Mouse (Mus musculus) CH12.LX (cell line): ENCODE data around the gene Fgd6. TPM values are rescaled to one million over a fixed set of nuclear protein-coding genes. Genes with fewer than 3 reads are reported as not detected.

Source experiments
- DNase-seq: peaks from one replicate; pipeline ENCODE4 v3.0.0-alpha.2; 2013; ENCODE audit errors: extremely low read depth
- H3K27ac ChIP-seq: 2 replicates; pipeline ENCODE4 v1.5.1; 2012; ENCODE audit warnings: low read depth, mild to moderate bottlenecking, control low read depth, moderate library complexity; ENCODE audit not compliant: insufficient read depth
- H3K27me3 ChIP-seq: replicated peaks from 2 replicates; pipeline ENCODE3; 2012; ENCODE audit warnings: inconsistent platforms
- H3K36me3 ChIP-seq, 2 experiments: replicated peaks in 1 of 2; 2 replicates each; pipeline versions ENCODE3 to v1.6.1; 2012; ENCODE audit warnings: inconsistent platforms in 1 of 2, low read length in 1 of 2, mild to moderate bottlenecking in 1 of 2, mixed read lengths in 1 of 2, moderate library complexity in 1 of 2; ENCODE audit not compliant: control insufficient read depth in 1 of 2, insufficient read depth in 1 of 2
- H3K4me1 ChIP-seq, 2 experiments: 2 replicates each; pipeline ENCODE4 v1.6.1; 2012; ENCODE audit warnings: inconsistent platforms in 1 of 2, moderate library complexity in 1 of 2; ENCODE audit not compliant: insufficient read depth in 2 of 2, control insufficient read depth in 1 of 2
- H3K4me2 ChIP-seq: 2 replicates; pipeline ENCODE4 v1.6.1; 2012; ENCODE audit warnings: low read depth, mild to moderate bottlenecking, control low read depth; ENCODE audit not compliant: poor library complexity, insufficient read depth, severe bottlenecking
- H3K4me3 ChIP-seq, 3 experiments: fragments of 150-350 bp in 1 of 3; sonication (generic) in 1 of 3; replicated peaks in 1 of 3; 2 replicates each; pipeline versions ENCODE3 to v1.5.1; 2011 to 2012; ENCODE audit warnings: low read depth in 2 of 3, low read length in 2 of 3, mild to moderate bottlenecking in 2 of 3, moderate library complexity in 2 of 3, control low read depth in 1 of 3, improper control_type of control experiment in 1 of 3, inconsistent platforms in 1 of 3, mixed read lengths in 1 of 3; ENCODE audit not compliant: poor library complexity in 1 of 3
- H3K79me2 ChIP-seq: replicated peaks from 2 replicates; pipeline ENCODE4 v1.6.1; 2012; ENCODE audit warnings: mild to moderate bottlenecking, moderate library complexity; ENCODE audit not compliant: control insufficient read depth, poor library complexity, insufficient read depth, severe bottlenecking; ENCODE audit errors: extremely low read depth
- H3K9ac ChIP-seq: 2 replicates; pipeline ENCODE4 v1.6.1; 2012; ENCODE audit warnings: low read depth, mild to moderate bottlenecking, control low read depth, moderate library complexity; ENCODE audit not compliant: insufficient read depth
- H3K9me3 ChIP-seq: replicated peaks from 2 replicates; pipeline ENCODE3; 2012; ENCODE audit warnings: low read length, inconsistent platforms, mixed read lengths
- CTCF ChIP-seq, 2 experiments: IDR thresholded peaks in 1 of 2; conservative IDR thresholded peaks in 1 of 2; 2 replicates each; pipeline ENCODE4 v1.5.1; 2011 to 2012; ENCODE audit warnings: low read depth in 2 of 2, low read length in 2 of 2, improper control_type of control experiment in 1 of 2, inconsistent platforms in 1 of 2, mild to moderate bottlenecking in 1 of 2, moderate library complexity in 1 of 2
- ELF1 ChIP-seq: IDR thresholded peaks from 2 replicates; pipeline ENCODE4 v1.6.1; 2014; ENCODE audit warnings: low read depth, mild to moderate bottlenecking, inconsistent platforms, low read length, improper control_type of control experiment
- EP300 ChIP-seq: IDR thresholded peaks from 2 replicates; pipeline ENCODE4 v1.6.1; 2011; ENCODE audit warnings: low read length, improper control_type of control experiment
- IRF4 ChIP-seq: IDR thresholded peaks from 2 replicates; pipeline ENCODE4 v1.6.1; 2014; ENCODE audit warnings: low read depth, mild to moderate bottlenecking, inconsistent platforms, low read length, improper control_type of control experiment
- KAT2A ChIP-seq: IDR thresholded peaks from 2 replicates; pipeline ENCODE4 v1.6.1; 2012; ENCODE audit warnings: low read length, improper control_type of control experiment, inconsistent platforms; ENCODE audit not compliant: insufficient replicate concordance
- MAFK ChIP-seq: IDR thresholded peaks from 2 replicates; pipeline ENCODE4 v1.6.1; 2011; ENCODE audit warnings: low read length, improper control_type of control experiment; ENCODE audit not compliant: insufficient replicate concordance
- MAZ ChIP-seq: IDR thresholded peaks from 2 replicates; pipeline ENCODE4 v1.6.1; 2012; ENCODE audit warnings: low read depth, mild to moderate bottlenecking, inconsistent platforms, low read length, improper control_type of control experiment, moderate library complexity
- MEF2A ChIP-seq: IDR thresholded peaks from 2 replicates; pipeline ENCODE4 v1.6.1; 2014; ENCODE audit warnings: low read depth, mild to moderate bottlenecking, inconsistent platforms, low read length, improper control_type of control experiment, borderline replicate concordance
- MXI1 ChIP-seq: IDR thresholded peaks from 2 replicates; pipeline ENCODE4 v1.6.1; 2011; ENCODE audit warnings: mild to moderate bottlenecking, low read depth, low read length, improper control_type of control experiment
- MYC ChIP-seq: IDR thresholded peaks from 2 replicates; pipeline ENCODE4 v1.6.1; 2011; ENCODE audit warnings: low read depth, mild to moderate bottlenecking, improper control_type of control experiment, low read length
- NELFE ChIP-seq: IDR thresholded peaks from 2 replicates; pipeline ENCODE4 v1.6.1; 2011; ENCODE audit warnings: low read depth, low read length, improper control_type of control experiment
- NRF1 ChIP-seq: IDR thresholded peaks from 2 replicates; pipeline ENCODE4 v1.6.1; 2014; ENCODE audit warnings: low read depth, mild to moderate bottlenecking, inconsistent platforms, low read length, improper control_type of control experiment, moderate library complexity
- PAX5 ChIP-seq: IDR thresholded peaks from 2 replicates; pipeline ENCODE4 v1.6.1; 2012; ENCODE audit warnings: low read length, inconsistent platforms, mixed read lengths
- POLR2A ChIP-seq: IDR thresholded peaks from 2 replicates; pipeline ENCODE4 v1.6.1; 2011; ENCODE audit warnings: low read depth, mild to moderate bottlenecking, improper control_type of control experiment, low read length
- POLR2AphosphoS2 ChIP-seq: IDR thresholded peaks from 2 replicates; pipeline ENCODE4 v1.6.1; 2011; ENCODE audit warnings: low read depth, low read length, improper control_type of control experiment
- RAD21 ChIP-seq: IDR thresholded peaks from 2 replicates; pipeline ENCODE4 v1.6.1; 2011; ENCODE audit warnings: low read depth, mild to moderate bottlenecking, low read length, improper control_type of control experiment, moderate library complexity
- RCOR1 ChIP-seq: conservative IDR thresholded peaks from 2 replicates; pipeline ENCODE4 v1.6.1; 2012; ENCODE audit warnings: low read depth, mild to moderate bottlenecking, inconsistent platforms, low read length, improper control_type of control experiment
- SIN3A ChIP-seq: IDR thresholded peaks from 2 replicates; pipeline ENCODE4 v1.6.1; 2012; ENCODE audit warnings: low read length, improper control_type of control experiment, inconsistent platforms
- TBP ChIP-seq: conservative IDR thresholded peaks from 2 replicates; pipeline ENCODE4 v1.6.1; 2011; ENCODE audit warnings: low read depth, low read length, improper control_type of control experiment
- UBTF ChIP-seq: IDR thresholded peaks from 2 replicates; pipeline ENCODE4 v1.6.1; 2012; ENCODE audit warnings: low read depth, mild to moderate bottlenecking, inconsistent platforms, low read length, improper control_type of control experiment, moderate library complexity
- USF1 ChIP-seq: IDR thresholded peaks from 2 replicates; pipeline ENCODE4 v1.6.1; 2014; ENCODE audit warnings: low read depth, mild to moderate bottlenecking, inconsistent platforms, low read length, improper control_type of control experiment
- USF2 ChIP-seq: conservative IDR thresholded peaks from 2 replicates; pipeline ENCODE4 v1.6.1; 2011; ENCODE audit warnings: low read depth, low read length, improper control_type of control experiment
- ZC3H11A ChIP-seq: IDR thresholded peaks from 2 replicates; pipeline ENCODE4 v1.6.1; 2012; ENCODE audit warnings: low read depth, mild to moderate bottlenecking, inconsistent platforms, low read length, improper control_type of control experiment
- ZMIZ1 ChIP-seq: IDR thresholded peaks from 2 replicates; pipeline ENCODE4 v1.6.1; 2012; ENCODE audit warnings: low read depth, mild to moderate bottlenecking, inconsistent platforms, low read length, improper control_type of control experiment
- dilution Hi-C: fragments of 300-500 bp; cut with MboI; formaldehyde crosslinking; loops from 2 replicates; pipeline ENCODE4 v1.14.3; 2020; ENCODE audit warnings: low sequenced_read_pairs; ENCODE audit not compliant: extremely low pct_unique_long_range_greater_than_20kb, extremely low pct_ligation_motif_present
- in situ Hi-C: fragments of 300-500 bp; cut with MboI; formaldehyde crosslinking; loops from 3 replicates; pipeline ENCODE4 v1.14.3; 2019; ENCODE audit warnings: low sequenced_read_pairs, low pct_ligation_motif_present, low pct_unique_long_range_greater_than_20kb, mixed read lengths
- polyA plus RNA-seq: library from polyadenylated mRNA; unstranded; fragments of >175 nt; gene quantifications from 2 replicates; pipeline ENCODE4 v1.2.1, GENCODE M21; 2012; ENCODE audit warnings: low read depth; ENCODE audit not compliant: insufficient read length
- total RNA-seq, 2 experiments: library from RNA; depleted of rRNA; stranded (reverse); fragments of 300-350 nt in 1 of 2; fragments of >200 nt in 1 of 2; gene quantifications; 2 replicates each; pipeline ENCODE4 v1.2.3; 2012 to 2014

The Fgd6 gene
- total and polyA plus RNA-seq, 3 experiments = 3.3 to 7.2 (median 5.0) TPM

DNA sequence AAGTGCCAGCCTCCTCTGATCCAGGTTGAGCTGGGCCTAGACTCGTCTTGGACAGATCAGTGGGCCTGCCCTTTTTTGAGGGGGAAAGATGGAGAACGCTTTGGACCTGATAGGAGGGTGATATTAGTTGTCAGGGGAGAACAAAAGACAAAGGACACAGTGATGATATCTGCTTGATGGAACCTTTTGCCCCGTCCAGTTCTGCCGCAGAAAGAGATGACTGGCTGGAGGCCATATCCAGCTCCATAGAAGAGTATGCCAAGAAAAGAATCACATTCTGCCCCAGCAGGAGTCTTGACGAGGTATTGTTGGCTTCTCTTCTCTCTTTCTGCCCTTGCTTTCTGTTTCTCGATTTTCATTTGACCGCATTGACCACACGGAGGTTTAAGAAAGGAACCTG is 97.3 kb downstream of the Fgd6 start (continued):
- TF ChIP-seq TBP = no peak

DNA sequence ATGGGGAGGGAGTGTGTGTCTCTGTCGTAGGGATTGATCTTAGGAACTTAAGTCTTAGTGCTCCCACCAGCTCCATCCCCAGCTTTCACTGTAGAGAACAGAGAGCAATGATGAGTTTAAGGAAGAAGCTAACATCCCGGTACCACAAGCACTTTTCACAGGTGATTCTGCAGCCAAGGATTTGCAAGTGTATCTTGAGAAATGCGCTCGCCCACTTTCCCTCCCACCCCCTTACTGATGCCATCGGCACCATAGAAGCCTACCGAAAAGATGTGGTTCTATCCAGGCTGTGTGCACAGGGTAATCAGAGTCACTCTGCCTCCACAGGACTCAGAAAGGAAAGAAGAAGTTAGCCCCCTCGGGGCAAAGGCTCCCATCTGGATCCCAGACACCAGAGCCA is 97.9 kb downstream of the Fgd6 start:
- H3K79me2 ChIP-seq = no peaks in the 10 kb centered on the region
- no peak for TF ChIP-seq USF1
- no peak for TF ChIP-seq USF2
- no peak for TF ChIP-seq IRF4
- no peak for TF ChIP-seq NRF1
- no peak for TF ChIP-seq RCOR1
- no peak for TF ChIP-seq NELFE
- TF ChIP-seq ZC3H11A = no peak
- TF ChIP-seq EP300 = no peak
- no peak for TF ChIP-seq ZMIZ1
- no peak for TF ChIP-seq SIN3A
- peaks cover 47 to 77% of the 10 kb centered on the region in 2 experiments for H3K36me3 ChIP-seq
- dilution Hi-C loops (no loop called here), in situ Hi-C loops (no loop called here)
- no peaks in the 10 kb centered on the region for H3K27me3 ChIP-seq
- no peak overlapping the region for H3K27ac ChIP-seq
- no peak for DNase-seq
- H3K4me3 ChIP-seq = no peak overlapping the region
- no peak overlapping the region for H3K4me2 ChIP-seq
- no peaks in the 10 kb centered on the region for H3K9me3 ChIP-seq
- H3K4me1 ChIP-seq = no peaks in the 10 kb centered on the region
- H3K9ac ChIP-seq = no peak overlapping the region

DNA sequence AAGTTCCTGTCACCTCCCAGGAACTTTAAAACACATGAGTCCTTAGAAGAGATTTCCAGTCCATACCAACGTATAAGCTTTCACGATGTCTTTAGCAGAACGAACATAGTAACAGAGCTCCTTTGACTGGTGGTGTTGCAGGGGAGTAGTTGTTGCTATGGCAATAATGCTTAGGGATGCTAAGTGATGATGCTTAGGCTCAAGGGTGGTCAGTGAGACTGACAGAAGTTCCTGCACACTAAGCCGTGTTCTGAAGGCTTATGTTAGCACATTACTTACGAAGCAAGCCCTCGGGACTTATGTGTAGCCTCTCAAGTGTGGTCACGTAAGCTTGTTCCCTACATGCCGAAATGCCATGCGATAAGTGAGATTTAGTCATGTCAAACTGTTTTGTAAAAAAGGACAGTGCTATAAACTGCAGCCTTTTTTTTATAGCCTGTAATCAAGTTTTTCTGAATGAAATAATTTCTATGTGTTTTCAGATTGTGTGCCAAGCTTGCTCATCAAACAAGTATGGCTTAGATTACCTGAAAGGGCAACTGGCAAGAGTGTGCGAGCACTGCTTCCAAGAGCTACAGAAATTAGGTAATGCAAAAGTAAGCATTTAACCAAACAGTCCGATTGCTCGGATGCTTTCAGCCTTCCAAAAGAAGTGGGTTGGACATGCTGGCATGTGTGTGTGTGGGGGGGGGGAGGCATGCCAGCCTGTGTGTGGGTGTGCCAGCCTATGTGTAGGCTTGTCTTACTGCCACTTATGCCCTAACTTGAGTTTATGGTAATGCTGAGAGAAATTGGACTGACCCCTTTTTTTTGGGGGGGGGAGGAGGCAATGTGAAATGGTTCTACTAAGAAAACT is 99.0 kb downstream of the Fgd6 start:
- TF ChIP-seq MEF2A (no peak), KAT2A (no peak), ZC3H11A (no peak), NRF1 (no peak), RAD21 (no peak), NELFE (no peak), MXI1 (no peak), TBP (no peak), MYC (no peak), PAX5 (no peak), ELF1 (no peak), UBTF (no peak), CTCF (conservative IDR thresholded peaks at IDR 0.05 in 1 of 2, IDR thresholded peaks at IDR 0.05 in 1 of 2; ENCODE audit: low read depth in 2 of 2, low read length in 2 of 2) (no peak), POLR2A (no peak), MAZ (no peak), USF1 (no peak), MAFK (no peak), POLR2AphosphoS2 (no peak)
- in situ Hi-C loops = no loop called here
- dilution Hi-C loops = no loop called here

More for the DNA sequence above, 99.0 kb downstream of the Fgd6 start:
- no peaks in the 10 kb centered on the region for H3K9me3 ChIP-seq
- no peak overlapping the region for H3K27ac ChIP-seq
- H3K79me2 ChIP-seq = no peaks in the 10 kb centered on the region
- H3K27me3 ChIP-seq = no peaks in the 10 kb centered on the region
- H3K4me3 ChIP-seq = no peak overlapping the region
- DNase-seq = no peak
- H3K4me2 ChIP-seq = no peak overlapping the region
- H3K36me3 ChIP-seq = peaks cover 47 to 77% of the 10 kb centered on the region in 2 experiments
- H3K4me1 ChIP-seq = no peaks in the 10 kb centered on the region
- no peak overlapping the region for H3K9ac ChIP-seq
